Mouse (Mus musculus): Measurements from ENCODE around the gene Glrb. TPM values are rescaled to one million over a fixed set of nuclear protein-coding genes. Genes with fewer than 3 reads are reported as not detected.

Glrb gene
- polyA plus RNA-seq, 1 experiment, result 0.08 TPM

- WGBS, result 62% methylated on average over 6 of the region's 6 CpGs
Measured at GRCm38 (mm10) chr3:80883601-80884000, 29.9 kb downstream of the Glrb start.

GRCm38 (mm10) chr3:80880660-80881293 lies 32.7 kb downstream of the Glrb start:
- DNase-seq, result no peak
- WGBS, result 86% methylated on average over 6 of the region's 6 CpGs
- TF ChIP-seq POLR2A (IDR thresholded peaks at IDR 0.05; ENCODE audit: borderline replicate concordance, extremely low read depth, low read depth, low read length), result no peak
- TF ChIP-seq CTCF (IDR thresholded peaks at IDR 0.05; ENCODE audit: insufficient read depth, low read length), result no peak
- no peak overlapping the region for H3K4me3 ChIP-seq (replicated peaks; ENCODE audit: extremely low read depth, low read depth, low read length)
- H3K4me1 ChIP-seq (ENCODE audit: control insufficient read depth, insufficient read depth, low read length), result no peaks in the 10 kb centered on the region

More at GRCm38 (mm10) chr3:80883601-80884000, 29.9 kb downstream of the Glrb start:
- Histone ChIP-seq H3K4me3 (replicated peaks; ENCODE audit: extremely low read depth, low read depth, low read length) (no peak overlapping the region), H3K4me1 (ENCODE audit: control insufficient read depth, insufficient read depth, low read length) (no peaks in the 10 kb centered on the region)
- no peak for DNase-seq
- TF ChIP-seq CTCF (IDR thresholded peaks at IDR 0.05; ENCODE audit: insufficient read depth, low read length), result no peak
- no peak for TF ChIP-seq POLR2A (IDR thresholded peaks at IDR 0.05; ENCODE audit: borderline replicate concordance, extremely low read depth, low read depth, low read length)

GRCm38 (mm10) chr3:80878571-80878970 lies 34.9 kb downstream of the Glrb start:
- no peaks in the 10 kb centered on the region for H3K4me1 ChIP-seq (ENCODE audit: control insufficient read depth, insufficient read depth, low read length)
- no peak for DNase-seq
- WGBS, result 37% methylated on average over 5 of the region's 5 CpGs
- TF ChIP-seq POLR2A (IDR thresholded peaks at IDR 0.05; ENCODE audit: borderline replicate concordance, extremely low read depth, low read depth, low read length), result no peak
- no peak for TF ChIP-seq CTCF (IDR thresholded peaks at IDR 0.05; ENCODE audit: insufficient read depth, low read length)
- no peak overlapping the region for H3K4me3 ChIP-seq (replicated peaks; ENCODE audit: extremely low read depth, low read depth, low read length)

- no peaks in the 10 kb centered on the region for H3K4me1 ChIP-seq (ENCODE audit: control insufficient read depth, insufficient read depth, low read length)
- TF ChIP-seq POLR2A (IDR thresholded peaks at IDR 0.05; ENCODE audit: borderline replicate concordance, extremely low read depth, low read depth, low read length) (no peak), CTCF (IDR thresholded peaks at IDR 0.05; ENCODE audit: insufficient read depth, low read length) (no peak)
- no peak for DNase-seq
- no peak overlapping the region for H3K4me3 ChIP-seq (replicated peaks; ENCODE audit: extremely low read depth, low read depth, low read length)
- WGBS, result 87% methylated on average over 7 of the region's 7 CpGs
Measured at GRCm38 (mm10) chr3:80874690-80875353, 38.6 kb downstream of the Glrb start.

- H3K4me3 ChIP-seq (replicated peaks; ENCODE audit: extremely low read depth, low read depth, low read length), result no peak overlapping the region
- no peaks in the 10 kb centered on the region for H3K4me1 ChIP-seq (ENCODE audit: control insufficient read depth, insufficient read depth, low read length)
- no peak for DNase-seq
- WGBS, result 78% methylated on average over 5 of the region's 5 CpGs
- no peak for TF ChIP-seq POLR2A (IDR thresholded peaks at IDR 0.05; ENCODE audit: borderline replicate concordance, extremely low read depth, low read depth, low read length)
- TF ChIP-seq CTCF (IDR thresholded peaks at IDR 0.05; ENCODE audit: insufficient read depth, low read length), result no peak
Measured at GRCm38 (mm10) chr3:80874081-80874480, 39.4 kb downstream of the Glrb start.

GRCm38 (mm10) chr3:80871472-80872171 lies 41.8 kb downstream of the Glrb start:
- no peak for TF ChIP-seq POLR2A (IDR thresholded peaks at IDR 0.05; ENCODE audit: borderline replicate concordance, extremely low read depth, low read depth, low read length)
- no peak for TF ChIP-seq CTCF (IDR thresholded peaks at IDR 0.05; ENCODE audit: insufficient read depth, low read length)
- DNase-seq, result no peak
- H3K4me1 ChIP-seq (ENCODE audit: control insufficient read depth, insufficient read depth, low read length), result no peaks in the 10 kb centered on the region
- no peak overlapping the region for H3K4me3 ChIP-seq (replicated peaks; ENCODE audit: extremely low read depth, low read depth, low read length)
- WGBS, result 91% methylated on average over 1 of the region's 1 CpGs

GRCm38 (mm10) chr3:80867328-80867727 lies 46.1 kb downstream of the Glrb start:
- Histone ChIP-seq H3K4me3 (replicated peaks; ENCODE audit: extremely low read depth, low read depth, low read length) (no peak overlapping the region), H3K4me1 (ENCODE audit: control insufficient read depth, insufficient read depth, low read length) (no peaks in the 10 kb centered on the region)
- no peak for DNase-seq
- TF ChIP-seq CTCF (IDR thresholded peaks at IDR 0.05; ENCODE audit: insufficient read depth, low read length) (no peak), POLR2A (IDR thresholded peaks at IDR 0.05; ENCODE audit: borderline replicate concordance, extremely low read depth, low read depth, low read length) (no peak)
- WGBS, result 65% methylated on average over 3 of the region's 3 CpGs

- Histone ChIP-seq H3K4me3 (replicated peaks; ENCODE audit: extremely low read depth, low read depth, low read length) (no peak overlapping the region), H3K4me1 (ENCODE audit: control insufficient read depth, insufficient read depth, low read length) (no peaks in the 10 kb centered on the region)
- 82% methylated on average over 3 of the region's 3 CpGs for WGBS
- no peak for TF ChIP-seq POLR2A (IDR thresholded peaks at IDR 0.05; ENCODE audit: borderline replicate concordance, extremely low read depth, low read depth, low read length)
- TF ChIP-seq CTCF (IDR thresholded peaks at IDR 0.05; ENCODE audit: insufficient read depth, low read length), result no peak
- DNase-seq, result no peak
Measured at GRCm38 (mm10) chr3:80852912-80853507, 60.5 kb downstream of the Glrb start.

GRCm38 (mm10) chr3:80850947-80851346 lies 62.5 kb downstream of the Glrb start:
- TF ChIP-seq CTCF (IDR thresholded peaks at IDR 0.05; ENCODE audit: insufficient read depth, low read length) (no peak), POLR2A (IDR thresholded peaks at IDR 0.05; ENCODE audit: borderline replicate concordance, extremely low read depth, low read depth, low read length) (no peak)
- Histone ChIP-seq H3K4me1 (ENCODE audit: control insufficient read depth, insufficient read depth, low read length) (no peaks in the 10 kb centered on the region), H3K4me3 (replicated peaks; ENCODE audit: extremely low read depth, low read depth, low read length) (no peak overlapping the region)
- no peak for DNase-seq
- WGBS, result 83% methylated on average over 10 of the region's 10 CpGs

All from lung, adult 2 months (tissue).